Mouse (Mus musculus) lung, embryonic 15.5 days (tissue): ENCODE data around the gene Rab35. TPM values are rescaled to one million over a fixed set of nuclear protein-coding genes. Genes with fewer than 3 reads are reported as not detected.

Source experiments
- ATAC-seq: fragments of 200-750 bp; cut with Nextera tagmentation; 2 replicates; pipeline ENCODE4 v1.8.0; 2017; ENCODE audit warnings: moderate number of reproducible peaks, borderline replicate concordance; ENCODE audit not compliant: low FRiP score, low TSS enrichment; ENCODE audit errors: extremely low read depth
- H3K27ac ChIP-seq: fragments of 300-500 bp; sonication (generic); 2 replicates; pipeline ENCODE4 v1.5.1; 2015; ENCODE audit warnings: moderate library complexity, mild to moderate bottlenecking, inconsistent platforms
- H3K27me3 ChIP-seq: fragments of 300-500 bp; sonication (generic); 2 replicates; pipeline ENCODE4 v1.6.1; 2015; ENCODE audit warnings: inconsistent platforms
- H3K36me3 ChIP-seq: fragments of 300-500 bp; sonication (generic); 2 replicates; pipeline ENCODE4 v1.6.1; 2015; ENCODE audit warnings: inconsistent platforms
- H3K4me1 ChIP-seq: fragments of 300-500 bp; sonication (generic); 2 replicates; pipeline ENCODE4 v1.6.1; 2015; ENCODE audit warnings: inconsistent platforms
- H3K4me2 ChIP-seq: fragments of 300-500 bp; sonication (generic); 2 replicates; pipeline ENCODE4 v1.6.1; 2015; ENCODE audit warnings: inconsistent platforms, mild to moderate bottlenecking, moderate library complexity
- H3K4me3 ChIP-seq: fragments of 300-500 bp; sonication (generic); 2 replicates; pipeline ENCODE4 v1.5.1; 2015; ENCODE audit warnings: mild to moderate bottlenecking, inconsistent platforms
- H3K9ac ChIP-seq: fragments of 300-500 bp; sonication (generic); 2 replicates; pipeline ENCODE4 v1.6.1; 2015; ENCODE audit warnings: inconsistent platforms
- H3K9me3 ChIP-seq: fragments of 300-500 bp; sonication (generic); 2 replicates; pipeline ENCODE4 v1.6.1; 2016; ENCODE audit warnings: inconsistent platforms
- WGBS: fragments of 180-500 bp; shearing (Covaris S2); methylation state at CpG from one replicate; pipeline ENCODE4 v1.1.7; 2015; 5-methylcytosine and 5-hydroxymethylcytosine counted together
- microRNA-seq: library from miRNA; unstranded; fragments of <30 nt; microRNA quantifications from one replicate; pipeline ENCODE4, GENCODE M21; 2016
- polyA plus RNA-seq: library from polyadenylated mRNA; unstranded; fragments of >200 nt; fragmentation: Nextera tagmentation; extraction: Ambion mirVana; gene quantifications from 2 replicates; pipeline ENCODE4 v1.2.1, GENCODE M21; 2015

The Rab35 gene
- polyA plus RNA-seq, 1 experiment from 2014 or later, result 17.5 TPM

- Histone ChIP-seq H3K9me3 (no peaks in the 10 kb centered on the region), H3K27ac (no peak overlapping the region)
- 74% methylated on average over 11 of the region's 11 CpGs for WGBS
Measured at GRCm38 (mm10) chr5:115669974-115670373, 38.3 kb downstream of the Rab35 start.

GRCm38 (mm10) chr5:115670406-115670805 is 38.7 kb downstream of the Rab35 start:
- H3K9ac ChIP-seq, result no peak overlapping the region
- H3K4me3 ChIP-seq, result no peak overlapping the region
- H3K9me3 ChIP-seq, result no peaks in the 10 kb centered on the region
- H3K4me2 ChIP-seq, result no peak overlapping the region
- no peaks in the 10 kb centered on the region for H3K4me1 ChIP-seq
- ATAC-seq, result no peak
- WGBS, result 40% methylated on average over 2 of the region's 2 CpGs
- H3K27ac ChIP-seq, result no peak overlapping the region
- H3K36me3 ChIP-seq, result no peaks in the 10 kb centered on the region
- H3K27me3 ChIP-seq, result no peaks in the 10 kb centered on the region

More at GRCm38 (mm10) chr5:115669974-115670373, 38.3 kb downstream of the Rab35 start:
- Histone ChIP-seq H3K27me3 (no peaks in the 10 kb centered on the region), H3K36me3 (no peaks in the 10 kb centered on the region), H3K9ac (no peak overlapping the region), H3K4me3 (no peak overlapping the region), H3K4me2 (no peak overlapping the region), H3K4me1 (no peaks in the 10 kb centered on the region)
- ATAC-seq, result no peak

GRCm38 (mm10) chr5:115671846-115672245 is 40.1 kb downstream of the Rab35 start:
- no peak for ATAC-seq
- H3K4me3 ChIP-seq, result no peak overlapping the region
- H3K4me1 ChIP-seq, result no peaks in the 10 kb centered on the region
- H3K4me2 ChIP-seq, result no peak overlapping the region
- 58% methylated on average over 8 of the region's 8 CpGs for WGBS
- H3K27me3 ChIP-seq, result no peaks in the 10 kb centered on the region
- no peaks in the 10 kb centered on the region for H3K9me3 ChIP-seq
- no peaks in the 10 kb centered on the region for H3K36me3 ChIP-seq
- no peak overlapping the region for H3K27ac ChIP-seq
- no peak overlapping the region for H3K9ac ChIP-seq

GRCm38 (mm10) chr5:115685126-115685525 is 53.4 kb downstream of the Rab35 start:
- WGBS, result 74% methylated on average over 10 of the region's 10 CpGs
- Histone ChIP-seq H3K36me3 (no peaks in the 10 kb centered on the region), H3K4me2 (no peak overlapping the region), H3K27ac (no peak overlapping the region), H3K9ac (no peak overlapping the region), H3K27me3 (no peaks in the 10 kb centered on the region), H3K9me3 (no peaks in the 10 kb centered on the region), H3K4me3 (no peak overlapping the region), H3K4me1 (no peaks in the 10 kb centered on the region)
- ATAC-seq, result no peak

- H3K27ac ChIP-seq, result no peak overlapping the region
- no peak for ATAC-seq
- WGBS, result 67% methylated on average over 7 of the region's 7 CpGs
- no peaks in the 10 kb centered on the region for H3K27me3 ChIP-seq
- no peaks in the 10 kb centered on the region for H3K9me3 ChIP-seq
- H3K4me1 ChIP-seq, result no peaks in the 10 kb centered on the region
- no peak overlapping the region for H3K4me3 ChIP-seq
- H3K9ac ChIP-seq, result no peak overlapping the region
- H3K4me2 ChIP-seq, result no peak overlapping the region
- no peaks in the 10 kb centered on the region for H3K36me3 ChIP-seq
Measured at GRCm38 (mm10) chr5:115686716-115687115, 55.0 kb downstream of the Rab35 start.

GRCm38 (mm10) chr5:115693271-115693670 is 61.6 kb downstream of the Rab35 start:
- no peak overlapping the region for H3K9ac ChIP-seq
- no peaks in the 10 kb centered on the region for H3K4me1 ChIP-seq
- H3K36me3 ChIP-seq, result no peaks in the 10 kb centered on the region
- H3K4me2 ChIP-seq, result no peak overlapping the region
- no peaks in the 10 kb centered on the region for H3K27me3 ChIP-seq
- H3K9me3 ChIP-seq, result no peaks in the 10 kb centered on the region
- no peak overlapping the region for H3K4me3 ChIP-seq
- 51% methylated on average over 3 of the region's 3 CpGs for WGBS
- no peak for ATAC-seq
- no peak overlapping the region for H3K27ac ChIP-seq

- H3K27ac ChIP-seq, result no peak overlapping the region
- ATAC-seq, result no peak
- 68% methylated on average over 6 of the region's 6 CpGs for WGBS
- no peaks in the 10 kb centered on the region for H3K36me3 ChIP-seq
- no peak overlapping the region for H3K4me3 ChIP-seq
- H3K4me2 ChIP-seq, result no peak overlapping the region
- H3K27me3 ChIP-seq, result no peaks in the 10 kb centered on the region
- H3K9me3 ChIP-seq, result no peaks in the 10 kb centered on the region
- no peaks in the 10 kb centered on the region for H3K4me1 ChIP-seq
- no peak overlapping the region for H3K9ac ChIP-seq
Measured at GRCm38 (mm10) chr5:115695191-115695770, 63.6 kb downstream of the Rab35 start.

GRCm38 (mm10) chr5:115696811-115697210 is 65.1 kb downstream of the Rab35 start:
- H3K4me2 ChIP-seq, result no peak overlapping the region
- WGBS, result 71% methylated on average over 5 of the region's 5 CpGs
- H3K9me3 ChIP-seq, result no peaks in the 10 kb centered on the region
- H3K9ac ChIP-seq, result no peak overlapping the region
- H3K4me1 ChIP-seq, result no peaks in the 10 kb centered on the region
- H3K27ac ChIP-seq, result no peak overlapping the region
- no peaks in the 10 kb centered on the region for H3K27me3 ChIP-seq
- ATAC-seq, result no peak
- H3K4me3 ChIP-seq, result no peak overlapping the region
- H3K36me3 ChIP-seq, result no peaks in the 10 kb centered on the region

Small RNAs within 50 kb of the gene (microRNA-seq; reads per million reads assigned to microRNA genes)
- gene Mir7030, result not detected

Other genes starting within 250 kb of the Rab35 start
- gene Msi1, start 202.3 kb upstream of the Rab35 start, polyA plus RNA-seq, result 9.4 and 9.7 TPM in 2 replicates
- 4.7 and 7.0 TPM in 2 replicates for gene Pla2g1b, start 165.6 kb upstream of the Rab35 start, polyA plus RNA-seq
- 27.2 and 30.4 TPM in 2 replicates for gene Sirt4, start 147.2 kb upstream of the Rab35 start, polyA plus RNA-seq
- 57.1 and 58.6 TPM in 2 replicates for gene Pxn, start 125.2 kb upstream of the Rab35 start, polyA plus RNA-seq
- gene Rplp0, start 72.4 kb upstream of the Rab35 start, polyA plus RNA-seq, result 1,589 and 1,600 TPM in 2 replicates
- gene Gcn1l1, start 66.7 kb upstream of the Rab35 start, polyA plus RNA-seq, result 35.6 and 40.0 TPM in 2 replicates
- gene Bicdl1, start 99.7 kb downstream of the Rab35 start, polyA plus RNA-seq, result 9.6 and 11.6 TPM in 2 replicates
- 41.5 and 47.4 TPM in 2 replicates for gene Cit, start 213.4 kb downstream of the Rab35 start, polyA plus RNA-seq